Mouse (Mus musculus): Measurements from ENCODE around the gene Tcp11.
A peak's percentile ranks its signal among the peaks of the same experiment; 100 is the strongest.

Gene Tcp11

GRCm38 (mm10) chr17:28084395-28084905 lies 4.0 kb upstream of the Tcp11 start:
- peak; percentile 74 for DNase-seq (ENCODE audit: low spot score)

- no peak for DNase-seq (ENCODE audit: low spot score)
Observed at GRCm38 (mm10) chr17:28082863-28083262, 2.4 kb upstream of the Tcp11 start.

- DNase-seq (ENCODE audit: low spot score) = no peak
Observed at GRCm38 (mm10) chr17:28081856-28082255, 1.4 kb upstream of the Tcp11 start.

- peak; percentile 65 for DNase-seq (ENCODE audit: low spot score)
Observed at GRCm38 (mm10) chr17:28081385-28081784, 946 bp upstream of the Tcp11 start.

GRCm38 (mm10) chr17:28080817-28081165 lies 352 bp upstream of the Tcp11 start:
- no peak for DNase-seq (ENCODE audit: low spot score)

GRCm38 (mm10) chr17:28079618-28080017 lies 821 bp downstream of the Tcp11 start:
- peak; percentile 92 for DNase-seq (ENCODE audit: low spot score)

- no peak for DNase-seq (ENCODE audit: low spot score)
Observed at GRCm38 (mm10) chr17:28078028-28078427, 2.4 kb downstream of the Tcp11 start.

- no peak for DNase-seq (ENCODE audit: low spot score)
Observed at GRCm38 (mm10) chr17:28074486-28074885, 6.0 kb downstream of the Tcp11 start.

- no peak for DNase-seq (ENCODE audit: low spot score)
Observed at GRCm38 (mm10) chr17:28072730-28073129, 7.7 kb downstream of the Tcp11 start.

- DNase-seq (ENCODE audit: low spot score) = no peak
Observed at GRCm38 (mm10) chr17:28070256-28070655, 10.2 kb downstream of the Tcp11 start.

GRCm38 (mm10) chr17:28069446-28069845 lies 11.0 kb downstream of the Tcp11 start:
- no peak for DNase-seq (ENCODE audit: low spot score)

- DNase-seq (ENCODE audit: low spot score) = no peak
Observed at GRCm38 (mm10) chr17:28067303-28067702, 13.1 kb downstream of the Tcp11 start.

- no peak for DNase-seq (ENCODE audit: low spot score)
Observed at GRCm38 (mm10) chr17:28063163-28063562, 17.3 kb downstream of the Tcp11 start.

GRCm38 (mm10) chr17:28062710-28063109 lies 17.7 kb downstream of the Tcp11 start:
- DNase-seq (ENCODE audit: low spot score) = no peak

- peak; percentile 70 for DNase-seq (ENCODE audit: low spot score)
Observed at GRCm38 (mm10) chr17:28061472-28061871, 19.0 kb downstream of the Tcp11 start.

- no peak for DNase-seq (ENCODE audit: low spot score)
Observed at GRCm38 (mm10) chr17:28060681-28061080, 19.8 kb downstream of the Tcp11 start.

- no peak for DNase-seq (ENCODE audit: low spot score)
Observed at GRCm38 (mm10) chr17:28058346-28058745, 22.1 kb downstream of the Tcp11 start.

- DNase-seq (ENCODE audit: low spot score) = no peak
Observed at GRCm38 (mm10) chr17:28052293-28052863, 28.1 kb downstream of the Tcp11 start.

GRCm38 (mm10) chr17:28050210-28050609 lies 30.2 kb downstream of the Tcp11 start:
- DNase-seq (ENCODE audit: low spot score) = no peak

GRCm38 (mm10) chr17:28048425-28048824 lies 32.0 kb downstream of the Tcp11 start:
- DNase-seq (ENCODE audit: low spot score) = peak; percentile 76

- no peak for DNase-seq (ENCODE audit: low spot score)
Observed at GRCm38 (mm10) chr17:28047520-28047919, 32.9 kb downstream of the Tcp11 start.

GRCm38 (mm10) chr17:28047017-28047416 lies 33.4 kb downstream of the Tcp11 start:
- no peak for DNase-seq (ENCODE audit: low spot score)

GRCm38 (mm10) chr17:28042299-28042771 lies 38.1 kb downstream of the Tcp11 start:
- DNase-seq (ENCODE audit: low spot score) = peak; percentile 62

- no peak for DNase-seq (ENCODE audit: low spot score)
Observed at GRCm38 (mm10) chr17:28041298-28041697, 39.1 kb downstream of the Tcp11 start.

Measured in retina, embryonic 14.5 days (tissue).